Mouse (Mus musculus) lung, postnatal 0 days (tissue): Measurements from ENCODE around the gene Tph2.

ENCODE experiments used
- CTCF ChIP-seq: IDR thresholded peaks from 2 replicates; pipeline ENCODE4 v1.5.1; 2016; ENCODE audit warnings: antibody characterized with exemption, mild to moderate bottlenecking
- EP300 ChIP-seq: IDR thresholded peaks from 2 replicates; pipeline ENCODE4 v1.6.1; 2016; ENCODE audit warnings: antibody characterized with exemption, mild to moderate bottlenecking, control low read depth

DNA sequence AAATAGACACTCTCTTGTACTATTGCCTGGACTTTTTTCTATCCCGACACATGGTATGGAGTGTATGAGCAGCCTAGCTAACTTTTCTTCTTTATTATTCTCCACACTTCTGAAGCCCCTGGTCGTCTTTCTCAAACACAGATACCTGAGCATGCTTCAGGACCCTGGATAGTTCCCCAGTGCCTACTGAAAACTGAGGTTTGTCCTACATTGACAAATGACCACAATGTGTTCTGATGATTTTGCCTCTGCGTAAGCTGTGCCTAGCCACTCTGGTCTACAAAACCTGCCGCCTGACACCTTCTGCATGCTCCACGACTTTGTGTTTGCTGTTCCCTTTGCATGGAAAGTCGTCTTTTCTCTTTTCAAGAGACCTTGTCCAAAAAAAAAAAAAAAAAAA lies 41.2 kb downstream of the Tph2 start:
- TF ChIP-seq CTCF (no peak), EP300 (no peak)
